Mouse (Mus musculus) splenic B cell, adult 2 months (primary cell): Measurements from ENCODE around the gene Strip1.

Source experiments
- DNase-seq: peaks from one replicate; pipeline ENCODE4 v3.0.0-alpha.2; 2011; ENCODE audit warnings: low read depth, low spot score
- H3K27me3 ChIP-seq: 2 replicates; pipeline ENCODE4 v1.6.1; 2012; ENCODE audit warnings: mild to moderate bottlenecking, low read length, moderate library complexity, mixed read lengths; ENCODE audit not compliant: control insufficient read depth, poor library complexity, insufficient read depth, severe bottlenecking
- H3K36me3 ChIP-seq: 2 replicates; pipeline ENCODE4 v1.6.1; 2012; ENCODE audit warnings: mild to moderate bottlenecking, low read length, moderate library complexity, mixed read lengths; ENCODE audit not compliant: control insufficient read depth, poor library complexity, insufficient read depth, severe bottlenecking

Strip1 gene

GRCm38 (mm10) chr3:107563880-107564279, 67.6 kb downstream of the Strip1 start:
- Histone ChIP-seq H3K27me3 (no peaks in the 10 kb centered on the region), H3K36me3 (no peaks in the 10 kb centered on the region)
- DNase-seq, result no peak

- Histone ChIP-seq H3K27me3 (no peaks in the 10 kb centered on the region), H3K36me3 (no peaks in the 10 kb centered on the region)
- DNase-seq, result no peak
Observed at GRCm38 (mm10) chr3:107562591-107562990, 68.9 kb downstream of the Strip1 start.
